Mouse (Mus musculus) stomach, postnatal 0 days (tissue): ENCODE measurements around the gene Rhd. TPM values are rescaled to one million over a fixed set of nuclear protein-coding genes. Genes with fewer than 3 reads are reported as not detected.
"Not testable (repeated sequence)": the region's sequence is repeated elsewhere in the genome, so short reads cannot be mapped to it uniquely, and the experiment has no call there.

Source experiments
- ATAC-seq: fragments of 200-750 bp; cut with Nextera tagmentation; 2 replicates; pipeline ENCODE4 v1.8.0; 2017; ENCODE audit not compliant: low FRiP score, low TSS enrichment
- DNase-seq: peaks from one replicate; pipeline ENCODE4 v3.0.0-alpha.2; 2016; ENCODE audit warnings: low spot score
- H3K27ac ChIP-seq: fragments of 300-500 bp; sonication (generic); replicated peaks from 2 replicates; pipeline ENCODE4 v1.5.1; 2014; ENCODE audit warnings: mild to moderate bottlenecking, control low read depth
- H3K27me3 ChIP-seq: fragments of 300-500 bp; sonication (generic); 2 replicates; pipeline ENCODE4 v1.6.1; 2014; ENCODE audit warnings: low read length; ENCODE audit not compliant: control insufficient read depth, insufficient read depth
- H3K36me3 ChIP-seq: fragments of 300-500 bp; sonication (generic); 2 replicates; pipeline ENCODE4 v1.6.1; 2014; ENCODE audit warnings: low read length, mixed read lengths; ENCODE audit not compliant: control insufficient read depth, insufficient read depth
- H3K4me1 ChIP-seq: fragments of 300-500 bp; sonication (generic); replicated peaks from 2 replicates; pipeline ENCODE4 v1.6.1; 2014; ENCODE audit warnings: antibody characterized with exemption; ENCODE audit not compliant: control insufficient read depth, insufficient read depth
- H3K4me2 ChIP-seq: fragments of 300-500 bp; sonication (generic); replicated peaks from 2 replicates; pipeline ENCODE4 v1.6.1; 2014; ENCODE audit warnings: low read depth, mild to moderate bottlenecking, control low read depth, moderate library complexity
- H3K4me3 ChIP-seq: fragments of 300-500 bp; sonication (generic); 2 replicates; pipeline ENCODE4 v1.5.1; 2014; ENCODE audit warnings: low read depth, low read length, control low read depth
- H3K9ac ChIP-seq: fragments of 300-500 bp; sonication (generic); 2 replicates; pipeline ENCODE4 v1.6.1; 2014; ENCODE audit warnings: mild to moderate bottlenecking, low read length, control low read depth, mixed read lengths
- H3K9me3 ChIP-seq: fragments of 300-500 bp; sonication (generic); 2 replicates; pipeline ENCODE4 v1.6.1; 2016; ENCODE audit warnings: low read length; ENCODE audit not compliant: control insufficient read depth
- CTCF ChIP-seq: IDR thresholded peaks from 2 replicates; pipeline ENCODE4 v1.5.1; 2016; ENCODE audit warnings: antibody characterized with exemption, low read depth, mild to moderate bottlenecking, moderate library complexity
- EP300 ChIP-seq: optimal IDR thresholded peaks from 2 replicates; pipeline ENCODE3; 2016; ENCODE audit warnings: antibody characterized with exemption
- WGBS: fragments of 180-500 bp; shearing (Covaris S2); extraction: QIAGEN DNeasy Blood & Tissue Kit; methylation state at CpG from one replicate; pipeline ENCODE4 v1.1.7; 2014; 5-methylcytosine and 5-hydroxymethylcytosine counted together
- polyA plus RNA-seq: library from polyadenylated mRNA; unstranded; fragments of >200 nt; fragmentation: Nextera tagmentation; extraction: Ambion mirVana; gene quantifications from 2 replicates; pipeline ENCODE4 v1.2.1, GENCODE M21; 2015

Gene Rhd
- polyA plus RNA-seq, 1 experiment from 2014 or later, result 0.47 TPM

GRCm38 (mm10) chr4:134827806-134828205 is 36.5 kb upstream of the Rhd start:
- no peak for TF ChIP-seq CTCF
- TF ChIP-seq EP300, result no peak
- Histone ChIP-seq H3K36me3 (peaks cover 5% of the 10 kb centered on the region; the same call in 1 of the 2 replicates), H3K27me3 (no peaks in the 10 kb centered on the region), H3K4me2 (no peak overlapping the region), H3K4me3 (no peak overlapping the region), H3K9me3 (no peaks in the 10 kb centered on the region), H3K4me1 (no peaks in the 10 kb centered on the region), H3K27ac (no peak overlapping the region), H3K9ac (no peak overlapping the region)
- ATAC-seq (no peak; the same call in 1 of the 2 replicates), DNase-seq (peak; percentile 39)
- WGBS, result 63% methylated on average over 11 of the region's 11 CpGs

- ATAC-seq, result no peak
- WGBS, result 86% methylated on average over 3 of the region's 3 CpGs
- no peak overlapping the region for H3K27ac ChIP-seq
- H3K4me2 ChIP-seq, result no peak overlapping the region
- peaks cover 5% of the 10 kb centered on the region; the same call in 1 of the 2 replicates for H3K36me3 ChIP-seq
- H3K27me3 ChIP-seq, result no peaks in the 10 kb centered on the region
- no peaks in the 10 kb centered on the region for H3K4me1 ChIP-seq
- H3K9ac ChIP-seq, result no peak overlapping the region
- no peaks in the 10 kb centered on the region for H3K9me3 ChIP-seq
- TF ChIP-seq EP300, result no peak
- TF ChIP-seq CTCF, result no peak
- no peak overlapping the region for H3K4me3 ChIP-seq
- DNase-seq, result no peak
Measured at GRCm38 (mm10) chr4:134831934-134832333, 32.4 kb upstream of the Rhd start.

DNA sequence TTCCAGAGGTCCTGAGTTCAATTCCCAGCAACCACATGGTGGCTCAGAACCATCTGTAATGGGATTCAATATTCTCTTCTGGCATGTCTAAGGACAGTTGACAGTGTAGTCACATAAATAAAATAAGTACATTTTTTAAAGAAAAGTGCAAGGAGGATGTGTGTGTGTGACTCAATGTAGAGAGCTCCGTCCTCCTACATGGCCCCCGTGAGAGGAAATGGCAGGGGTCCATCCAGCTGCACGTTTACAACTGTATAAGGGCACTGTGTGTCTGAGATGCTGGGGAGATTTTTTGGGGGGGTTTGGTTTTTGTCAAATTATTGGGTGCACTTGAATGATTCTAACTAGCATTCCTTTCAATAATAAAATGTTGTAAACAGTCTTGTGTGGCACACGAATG is 28.9 kb upstream of the Rhd start:
- H3K4me1 ChIP-seq, result no peaks in the 10 kb centered on the region
- no peak for TF ChIP-seq CTCF
- TF ChIP-seq EP300, result no peak
- ATAC-seq (no peak), DNase-seq (no peak)
- no peak overlapping the region for H3K9ac ChIP-seq
- no peak overlapping the region for H3K4me3 ChIP-seq
- no peak overlapping the region for H3K27ac ChIP-seq
- 81% methylated on average over 4 of the region's 4 CpGs for WGBS
- H3K4me2 ChIP-seq, result no peak overlapping the region
- no peaks in the 10 kb centered on the region for H3K27me3 ChIP-seq
- H3K9me3 ChIP-seq, result no peaks in the 10 kb centered on the region
- peaks cover 5% of the 10 kb centered on the region; the same call in 1 of the 2 replicates for H3K36me3 ChIP-seq

DNA sequence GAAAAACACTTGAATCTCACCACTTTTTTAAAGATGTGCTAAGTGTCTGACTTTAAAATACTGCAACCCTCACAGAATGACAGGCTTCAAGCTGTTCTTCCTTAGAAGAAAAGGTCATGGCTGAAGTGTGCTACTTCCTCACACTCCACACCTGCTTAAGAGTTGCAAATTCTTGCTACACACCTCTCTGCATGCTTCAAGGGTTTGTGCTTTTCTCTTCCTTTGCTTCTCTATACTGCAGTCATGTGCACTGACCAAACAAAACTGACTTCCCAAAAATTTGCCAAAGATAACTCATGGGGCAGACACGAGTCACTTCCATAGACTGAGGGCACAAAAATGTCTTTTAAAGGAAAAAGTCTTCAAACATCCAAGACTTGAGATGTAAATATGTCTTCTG is 26.1 kb upstream of the Rhd start:
- Histone ChIP-seq H3K27ac (no peak overlapping the region), H3K36me3 (no peaks in the 10 kb centered on the region), H3K9ac (no peak overlapping the region), H3K27me3 (no peaks in the 10 kb centered on the region), H3K4me3 (no peak overlapping the region), H3K9me3 (no peaks in the 10 kb centered on the region), H3K4me2 (no peak overlapping the region), H3K4me1 (no peaks in the 10 kb centered on the region)
- WGBS, result 21% methylated on average over 1 of the region's 1 CpGs
- no peak for TF ChIP-seq CTCF
- DNase-seq (no peak), ATAC-seq (no peak)

DNA sequence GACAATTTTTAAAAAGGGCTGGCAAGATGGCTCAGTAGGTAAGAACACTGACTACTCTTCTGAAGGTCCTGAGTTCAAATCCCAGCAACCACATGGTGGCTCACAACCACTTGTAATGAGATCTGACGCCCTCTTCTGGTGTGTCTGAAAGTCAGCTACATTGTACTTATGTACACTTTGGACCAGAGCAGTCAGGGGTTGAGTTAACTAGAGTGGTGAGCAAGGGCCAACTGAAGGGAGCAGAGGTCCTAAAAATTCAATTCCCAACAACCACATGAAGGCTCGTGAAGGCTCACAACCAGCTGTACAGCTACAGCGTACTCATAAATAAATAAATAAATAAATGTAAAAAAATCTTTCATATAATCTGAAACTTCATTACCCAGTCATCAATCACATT is 25.6 kb upstream of the Rhd start:
- H3K4me3 ChIP-seq, H3K9ac ChIP-seq, H3K4me2 ChIP-seq, H3K4me1 ChIP-seq, H3K27me3 ChIP-seq, DNase-seq, ATAC-seq, H3K27ac ChIP-seq, H3K9me3 ChIP-seq, H3K36me3 ChIP-seq: not testable (repeated sequence)
- 75% methylated on average over 3 of the region's 3 CpGs for WGBS

GRCm38 (mm10) chr4:134840231-134840630 is 24.1 kb upstream of the Rhd start:
- TF ChIP-seq CTCF, result no peak
- no peak for TF ChIP-seq EP300
- Histone ChIP-seq H3K36me3 (no peaks in the 10 kb centered on the region), H3K4me2 (no peak overlapping the region), H3K9me3 (no peaks in the 10 kb centered on the region), H3K27me3 (no peaks in the 10 kb centered on the region), H3K27ac (no peak overlapping the region), H3K9ac (no peak overlapping the region), H3K4me3 (no peak overlapping the region), H3K4me1 (no peaks in the 10 kb centered on the region)
- no peak for ATAC-seq
- WGBS, result 84% methylated on average over 1 of the region's 1 CpGs
- DNase-seq, result no peak
